Mouse (Mus musculus) macrophage (primary cell): ENCODE measurements around the gene Dctd. TPM values are rescaled to one million over a fixed set of nuclear protein-coding genes. Genes with fewer than 3 reads are reported as not detected.

Experiments used
- H3K27ac ChIP-seq: fragments of 350-480 bp; formaldehyde crosslinking; 2 replicates; pipeline ENCODE4 v1.9.0; 2021
- H3K36me3 ChIP-seq: fragments of 350-480 bp; formaldehyde crosslinking; 2 replicates; pipeline ENCODE4 v1.9.0; 2021; ENCODE audit errors: inconsistent target
- H3K4me3 ChIP-seq: fragments of 350-480 bp; formaldehyde crosslinking; 2 replicates; pipeline ENCODE4 v1.9.0; 2021; ENCODE audit errors: inconsistent target
- H3K79me2 ChIP-seq: fragments of 350-480 bp; formaldehyde crosslinking; 2 replicates; pipeline ENCODE4 v1.9.0; 2021; ENCODE audit errors: inconsistent target
- WGBS: methylation state at CpG from one replicate; pipeline ENCODE4 v1.1.7; 2026; ENCODE audit warnings: inconsistent platforms; ENCODE audit not compliant: missing documents; 5-methylcytosine and 5-hydroxymethylcytosine counted together
- polyA plus RNA-seq: library from polyadenylated mRNA; stranded (reverse); fragments of 250-400 nt; gene quantifications from 3 replicates; pipeline ENCODE4 v1.2.4, GENCODE M21; 2018; ENCODE audit warnings: inconsistent platforms

Gene Dctd
- polyA plus RNA-seq, 1 experiment from 2014 or later, result 1.2 TPM

DNA sequence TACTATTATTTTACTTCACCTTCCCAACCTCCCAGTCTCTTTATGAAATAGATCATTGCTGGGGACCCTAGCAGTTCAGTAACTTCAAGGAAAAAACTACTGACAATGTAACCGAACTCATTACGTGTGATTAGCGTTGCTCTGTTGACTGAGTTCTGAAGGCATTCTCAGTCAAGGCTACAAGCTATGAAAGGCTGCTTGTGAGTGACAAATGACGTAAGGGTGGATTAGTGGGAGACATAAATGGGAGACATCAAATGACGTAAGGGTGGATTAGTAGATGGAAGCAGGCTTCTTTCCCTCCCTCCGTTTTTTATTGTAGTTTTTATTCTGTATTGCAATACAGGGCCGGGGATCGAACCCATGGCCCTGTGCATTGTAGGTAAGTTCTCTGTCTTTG is 26.0 kb downstream of the Dctd start:
- no peaks in the 10 kb centered on the region for H3K36me3 ChIP-seq
- no peaks in the 10 kb centered on the region for H3K79me2 ChIP-seq
- WGBS, result 93% methylated on average over 8 of the region's 8 CpGs

DNA sequence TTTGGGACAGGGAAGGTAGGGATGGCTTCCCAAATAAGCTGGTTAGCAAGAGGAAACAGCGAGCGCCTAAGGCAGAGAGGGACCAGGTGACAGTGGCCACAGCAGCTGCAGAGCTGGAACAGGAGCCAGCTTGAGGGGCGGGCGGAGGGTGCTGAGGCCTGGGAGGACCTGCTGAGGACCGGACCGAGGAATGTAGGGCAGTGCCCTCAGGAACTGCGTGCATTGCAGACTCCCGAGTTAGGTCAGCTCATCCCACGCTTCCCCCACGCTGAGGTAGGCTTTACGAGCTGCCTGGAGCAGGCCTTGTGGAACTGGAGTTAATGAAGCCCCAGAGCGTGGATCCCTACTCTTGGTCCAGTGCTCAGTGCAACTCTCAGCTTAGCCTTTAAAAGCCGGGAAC is 28.1 kb downstream of the Dctd start:
- Histone ChIP-seq H3K36me3 (no peaks in the 10 kb centered on the region), H3K79me2 (no peaks in the 10 kb centered on the region), H3K4me3 (no peak overlapping the region), H3K27ac (no peak overlapping the region)
- 95% methylated on average over 13 of the region's 13 CpGs for WGBS

More for the DNA sequence above, 26.0 kb downstream of the Dctd start:
- Histone ChIP-seq H3K4me3 (no peak overlapping the region), H3K27ac (no peak overlapping the region)

DNA sequence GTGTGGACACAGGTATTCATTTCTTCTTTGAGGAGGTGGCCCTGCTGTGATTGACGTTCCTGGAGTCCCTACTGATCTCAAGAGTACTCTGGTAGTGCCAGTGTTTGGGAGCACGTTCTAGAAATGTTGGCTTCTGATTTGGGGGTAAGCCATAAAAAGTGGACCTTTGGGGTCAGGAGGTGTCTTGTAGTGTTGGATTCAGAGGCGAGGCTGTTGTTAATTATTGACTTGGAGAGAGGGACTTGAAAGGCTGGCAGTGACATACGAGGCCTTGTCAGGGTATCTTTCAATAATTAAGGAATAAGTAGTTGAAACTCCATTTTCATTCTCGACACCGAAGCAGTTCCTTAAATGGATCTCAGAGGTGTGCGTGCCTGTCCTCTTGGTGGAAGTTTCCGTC is 31.4 kb downstream of the Dctd start:
- 96% methylated on average over 8 of the region's 8 CpGs for WGBS

DNA sequence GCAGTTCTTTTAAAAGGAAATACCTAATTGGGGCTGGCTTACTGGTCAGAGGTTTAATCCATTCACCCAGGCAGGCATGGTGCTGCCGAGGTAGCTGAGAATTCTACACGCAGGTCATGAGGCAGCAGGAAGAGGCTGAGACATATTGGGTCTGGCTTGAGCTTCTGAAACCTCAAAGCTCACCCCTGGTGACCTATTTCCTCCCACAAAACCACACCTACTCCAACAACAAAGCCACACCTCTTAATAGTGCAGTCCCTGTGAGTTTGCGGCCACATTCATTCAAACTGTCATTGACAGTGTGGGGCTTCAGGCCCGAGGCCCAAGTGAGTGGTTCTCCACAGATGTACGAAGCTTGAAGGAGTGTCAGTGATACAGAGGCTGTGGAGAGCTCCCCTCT is 34.4 kb downstream of the Dctd start:
- H3K79me2 ChIP-seq, result no peaks in the 10 kb centered on the region
- no peaks in the 10 kb centered on the region for H3K36me3 ChIP-seq
- WGBS, result 86% methylated on average over 5 of the region's 5 CpGs
- no peak overlapping the region for H3K4me3 ChIP-seq
- no peak overlapping the region for H3K27ac ChIP-seq

More for the DNA sequence above, 31.4 kb downstream of the Dctd start:
- H3K27ac ChIP-seq, result no peak overlapping the region
- H3K36me3 ChIP-seq, result no peaks in the 10 kb centered on the region
- no peaks in the 10 kb centered on the region for H3K79me2 ChIP-seq
- H3K4me3 ChIP-seq, result no peak overlapping the region

GRCm38 (mm10) chr8:48136804-48137650 is 38.1 kb downstream of the Dctd start:
- Histone ChIP-seq H3K27ac (no peak overlapping the region), H3K36me3 (no peaks in the 10 kb centered on the region), H3K79me2 (no peaks in the 10 kb centered on the region), H3K4me3 (no peak overlapping the region)
- WGBS, result 95% methylated on average over 30 of the region's 30 CpGs

DNA sequence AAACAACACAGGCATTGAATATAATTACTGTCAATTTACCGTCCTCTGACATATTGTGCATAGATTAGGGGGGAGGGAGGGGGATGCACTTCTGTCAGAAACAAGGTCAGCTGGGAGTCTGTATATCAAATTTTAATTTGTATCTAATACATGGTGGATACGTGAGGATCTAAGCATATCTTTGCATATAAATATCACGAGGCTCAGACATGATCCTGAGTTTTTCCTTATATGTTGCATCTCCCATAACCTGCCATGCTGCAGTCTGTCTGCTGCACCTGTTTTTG is 38.7 kb downstream of the Dctd start:
- no peaks in the 10 kb centered on the region for H3K36me3 ChIP-seq
- H3K4me3 ChIP-seq, result no peak overlapping the region
- no peak overlapping the region for H3K27ac ChIP-seq
- 87% methylated on average over 3 of the region's 3 CpGs for WGBS
- no peaks in the 10 kb centered on the region for H3K79me2 ChIP-seq

GRCm38 (mm10) chr8:48141023-48141422 is 42.1 kb downstream of the Dctd start:
- Histone ChIP-seq H3K27ac (no peak overlapping the region), H3K36me3 (no peaks in the 10 kb centered on the region), H3K4me3 (no peak overlapping the region), H3K79me2 (no peaks in the 10 kb centered on the region)
- WGBS, result 92% methylated on average over 5 of the region's 5 CpGs

GRCm38 (mm10) chr8:48145766-48146165 is 46.9 kb downstream of the Dctd start:
- 87% methylated on average over 5 of the region's 5 CpGs for WGBS
- Histone ChIP-seq H3K4me3 (no peak overlapping the region), H3K79me2 (no peaks in the 10 kb centered on the region), H3K36me3 (no peaks in the 10 kb centered on the region), H3K27ac (no peak overlapping the region)

GRCm38 (mm10) chr8:48146449-48146848 is 47.6 kb downstream of the Dctd start:
- Histone ChIP-seq H3K79me2 (no peaks in the 10 kb centered on the region), H3K36me3 (no peaks in the 10 kb centered on the region), H3K27ac (no peak overlapping the region), H3K4me3 (no peak overlapping the region)
- WGBS, result 96% methylated on average over 10 of the region's 10 CpGs

DNA sequence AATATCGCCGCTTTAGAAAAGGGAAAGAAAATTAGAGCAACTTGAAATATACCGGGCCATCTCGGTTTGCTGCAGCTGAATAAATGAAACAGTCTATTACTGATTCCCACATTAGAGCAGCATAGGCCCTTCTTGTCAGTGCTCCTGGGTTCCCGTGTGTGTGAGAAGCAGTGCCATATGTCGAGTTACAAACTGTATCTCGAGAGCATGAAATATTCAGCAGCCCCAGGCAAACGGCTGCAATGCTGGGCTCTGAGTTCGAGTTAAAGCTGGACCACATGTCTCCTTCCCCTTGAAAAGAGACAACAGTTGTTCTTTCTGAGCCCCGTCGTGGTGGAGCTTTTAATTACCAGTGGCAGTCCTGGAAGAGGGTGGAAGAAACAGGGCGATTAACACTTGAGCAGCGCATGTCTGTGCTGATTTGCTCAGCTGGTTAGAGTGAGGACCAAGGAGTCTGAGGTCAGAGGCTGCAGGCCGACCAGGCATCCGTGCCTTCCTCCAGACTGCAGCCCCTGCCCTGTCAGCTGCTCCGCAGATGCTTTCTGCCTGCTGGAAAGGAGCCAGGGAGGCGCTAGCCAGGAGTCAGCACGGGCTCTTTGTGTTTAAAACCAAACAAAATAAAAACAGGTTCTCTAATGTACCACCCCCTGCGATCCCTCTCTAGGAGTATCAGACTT is 53.3 kb downstream of the Dctd start:
- Histone ChIP-seq H3K36me3 (no peaks in the 10 kb centered on the region), H3K27ac (no peak overlapping the region), H3K4me3 (no peak overlapping the region), H3K79me2 (no peaks in the 10 kb centered on the region)
- 76% methylated on average over 19 of the region's 19 CpGs for WGBS

DNA sequence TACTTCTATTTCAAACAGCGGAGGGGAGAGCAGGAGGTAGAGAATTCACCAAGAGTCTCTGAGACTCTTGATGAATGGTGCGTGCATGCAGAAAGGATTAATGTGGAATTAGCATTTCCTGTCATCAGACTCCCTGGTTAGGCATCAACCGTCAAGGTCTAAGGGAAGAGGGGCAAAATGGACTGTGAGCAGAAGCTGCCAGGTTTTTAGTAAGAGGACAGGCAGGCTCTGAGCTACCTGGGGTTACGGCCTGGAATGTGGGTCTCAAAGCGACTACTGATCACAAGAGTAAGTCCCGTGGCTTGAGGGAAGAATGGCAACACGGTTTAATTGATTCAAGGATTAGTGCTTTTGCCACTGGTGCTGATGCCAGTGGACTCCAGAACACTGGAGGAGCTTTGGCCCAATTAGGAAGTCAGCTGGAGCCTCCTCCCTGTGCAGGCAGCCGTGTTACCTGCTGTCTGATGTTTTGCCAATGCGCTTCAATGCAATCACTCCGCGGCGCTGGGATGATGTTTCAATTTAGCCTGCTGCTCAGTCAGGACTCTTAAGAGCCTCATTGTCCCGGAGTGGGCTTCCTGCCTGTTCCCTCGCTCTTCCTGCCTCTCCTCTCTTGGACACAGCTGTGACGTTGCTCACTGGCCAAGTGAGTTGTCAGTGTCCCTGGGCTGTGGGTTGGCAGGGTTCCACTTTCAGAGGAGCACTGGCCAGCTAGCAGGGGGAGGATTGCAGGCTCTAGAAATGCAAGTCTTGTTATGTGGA is 54.6 kb downstream of the Dctd start:
- H3K36me3 ChIP-seq, result no peaks in the 10 kb centered on the region
- H3K27ac ChIP-seq, result no peak overlapping the region
- 50% methylated on average over 15 of the region's 15 CpGs for WGBS
- H3K4me3 ChIP-seq, result no peak overlapping the region
- no peaks in the 10 kb centered on the region for H3K79me2 ChIP-seq

- WGBS, result 62% methylated on average over 10 of the region's 10 CpGs
- Histone ChIP-seq H3K4me3 (no peak overlapping the region), H3K27ac (no peak overlapping the region), H3K79me2 (no peaks in the 10 kb centered on the region), H3K36me3 (no peaks in the 10 kb centered on the region)
Measured at GRCm38 (mm10) chr8:48157718-48158117, 58.8 kb downstream of the Dctd start.

- Histone ChIP-seq H3K4me3 (no peak overlapping the region), H3K36me3 (no peaks in the 10 kb centered on the region), H3K27ac (no peak overlapping the region), H3K79me2 (no peaks in the 10 kb centered on the region)
- WGBS, result 3% methylated on average over 15 of the region's 15 CpGs
Measured at GRCm38 (mm10) chr8:48158560-48159217, 59.8 kb downstream of the Dctd start.

GRCm38 (mm10) chr8:48177406-48177805 is 78.5 kb downstream of the Dctd start:
- H3K27ac ChIP-seq, result no peak overlapping the region
- no peaks in the 10 kb centered on the region for H3K79me2 ChIP-seq
- no peaks in the 10 kb centered on the region for H3K36me3 ChIP-seq
- 81% methylated on average over 4 of the region's 4 CpGs for WGBS
- no peak overlapping the region for H3K4me3 ChIP-seq
